Mouse (Mus musculus): ENCODE results near the gene Gm3127. TPM values are rescaled to one million over a fixed set of nuclear protein-coding genes. Genes with fewer than 3 reads are reported as not detected.
"Not testable (repeated sequence)": the region's sequence is repeated elsewhere in the genome, so short reads cannot be mapped to it uniquely, and the experiment has no call there.

The Gm3127 gene
- not detected in 2 replicates for polyA plus RNA-seq (2015; fragmentation: Nextera tagmentation; extraction: Ambion mirVana)

DNA sequence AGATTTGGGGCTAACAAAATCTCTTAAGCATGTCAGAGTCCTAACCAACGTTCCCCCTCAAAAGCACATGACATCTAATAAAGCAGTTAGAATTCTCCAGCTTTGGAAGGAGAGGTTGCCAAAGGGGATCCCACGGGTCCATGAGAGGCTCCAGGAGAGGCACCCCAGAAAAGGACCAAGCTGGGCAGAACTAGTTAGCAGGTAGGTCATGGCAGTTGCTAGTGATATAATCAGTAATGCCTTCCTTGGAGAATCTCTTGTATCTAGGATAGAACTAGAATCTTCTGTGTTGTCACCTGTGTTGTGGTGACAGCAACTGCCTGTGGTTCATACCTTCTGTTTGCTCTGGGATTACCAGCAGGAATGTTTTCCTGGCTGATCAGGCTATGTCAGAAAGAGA, at the start of gene Gm3127:
Gm3127 (plus strand) TSS at position 301 of the 400 bp plus-strand sequence.
- H3K36me3 ChIP-seq (ENCODE audit: insufficient read depth, low read length); H3K27ac ChIP-seq (ENCODE audit: low read length); H3K9ac ChIP-seq (replicated peaks; ENCODE audit: low read depth); H3K4me2 ChIP-seq (replicated peaks; ENCODE audit: low read depth, low read length); H3K27me3 ChIP-seq (replicated peaks; ENCODE audit: insufficient read depth, low read length); DNase-seq (ENCODE audit: low spot score); H3K9me3 ChIP-seq (ENCODE audit: low read length); ATAC-seq; H3K4me1 ChIP-seq (ENCODE audit: insufficient read depth, low read depth, low read length); H3K4me3 ChIP-seq (ENCODE audit: low read depth, low read length): not testable (repeated sequence)
- WGBS, result no CpG with 5 or more reads among the region's 2 CpGs

DNA sequence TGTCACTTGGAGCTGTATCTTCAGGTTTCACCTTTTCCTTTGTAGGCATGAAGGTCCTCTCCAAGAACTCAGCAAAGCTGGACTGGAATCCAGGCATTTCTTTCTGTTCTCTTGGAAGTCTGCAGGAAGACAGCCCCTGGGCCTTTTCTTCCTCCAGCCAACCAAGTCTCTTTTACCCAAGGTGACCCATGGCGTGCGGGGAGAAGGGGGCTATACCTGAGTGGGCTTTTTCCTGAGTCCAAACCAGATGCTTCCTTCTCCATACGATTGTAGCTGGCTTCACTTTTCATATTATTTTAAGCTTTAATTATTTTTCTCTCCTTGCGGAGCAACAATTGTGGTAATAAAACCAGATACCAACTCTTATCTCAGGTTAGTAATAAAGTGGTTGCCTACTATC, 23.2 kb upstream of the Gm3127 start:
- not testable (repeated sequence) for H3K27me3 ChIP-seq (replicated peaks; ENCODE audit: insufficient read depth, low read length); H3K9me3 ChIP-seq (ENCODE audit: low read length); ATAC-seq; DNase-seq (ENCODE audit: low spot score); H3K9ac ChIP-seq (replicated peaks; ENCODE audit: low read depth); H3K27ac ChIP-seq (ENCODE audit: low read length); H3K4me3 ChIP-seq (ENCODE audit: low read depth, low read length); H3K4me2 ChIP-seq (replicated peaks; ENCODE audit: low read depth, low read length); H3K4me1 ChIP-seq (ENCODE audit: insufficient read depth, low read depth, low read length); H3K36me3 ChIP-seq (ENCODE audit: insufficient read depth, low read length)
- 86% methylated on average over 4 of the region's 4 CpGs for WGBS

DNA sequence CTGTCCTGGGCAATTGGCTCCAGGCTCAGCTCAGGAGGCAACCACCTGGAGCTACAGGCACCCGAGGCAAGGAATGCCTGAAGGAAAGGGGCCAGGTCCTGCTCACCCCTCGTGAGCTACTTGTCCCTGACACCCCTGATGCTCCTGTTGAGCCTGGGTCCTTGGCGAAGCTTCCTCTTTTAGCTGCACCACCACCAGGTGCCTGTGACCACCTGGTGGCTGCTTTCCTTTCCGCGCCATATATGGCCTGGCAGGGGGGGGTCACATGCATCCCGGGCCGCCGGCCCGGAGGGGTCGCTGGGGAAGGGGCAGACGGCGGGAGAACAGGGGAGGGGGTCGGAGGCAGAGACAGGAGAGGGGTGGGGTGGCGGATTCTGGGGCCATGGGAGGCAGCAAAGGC, 17.2 kb downstream of the Gm3127 start:
- not testable (repeated sequence) for ATAC-seq; H3K4me1 ChIP-seq (ENCODE audit: insufficient read depth, low read depth, low read length); H3K9me3 ChIP-seq (ENCODE audit: low read length); H3K9ac ChIP-seq (replicated peaks; ENCODE audit: low read depth); H3K4me3 ChIP-seq (ENCODE audit: low read depth, low read length); DNase-seq (ENCODE audit: low spot score); H3K27me3 ChIP-seq (replicated peaks; ENCODE audit: insufficient read depth, low read length); H3K36me3 ChIP-seq (ENCODE audit: insufficient read depth, low read length); H3K27ac ChIP-seq (ENCODE audit: low read length)
- 16% methylated on average over 9 of the region's 14 CpGs for WGBS
- H3K4me2 ChIP-seq (replicated peaks; ENCODE audit: low read depth, low read length), result peak overlapping the region; percentile 27; the same call in 1 of the 2 replicates

DNA sequence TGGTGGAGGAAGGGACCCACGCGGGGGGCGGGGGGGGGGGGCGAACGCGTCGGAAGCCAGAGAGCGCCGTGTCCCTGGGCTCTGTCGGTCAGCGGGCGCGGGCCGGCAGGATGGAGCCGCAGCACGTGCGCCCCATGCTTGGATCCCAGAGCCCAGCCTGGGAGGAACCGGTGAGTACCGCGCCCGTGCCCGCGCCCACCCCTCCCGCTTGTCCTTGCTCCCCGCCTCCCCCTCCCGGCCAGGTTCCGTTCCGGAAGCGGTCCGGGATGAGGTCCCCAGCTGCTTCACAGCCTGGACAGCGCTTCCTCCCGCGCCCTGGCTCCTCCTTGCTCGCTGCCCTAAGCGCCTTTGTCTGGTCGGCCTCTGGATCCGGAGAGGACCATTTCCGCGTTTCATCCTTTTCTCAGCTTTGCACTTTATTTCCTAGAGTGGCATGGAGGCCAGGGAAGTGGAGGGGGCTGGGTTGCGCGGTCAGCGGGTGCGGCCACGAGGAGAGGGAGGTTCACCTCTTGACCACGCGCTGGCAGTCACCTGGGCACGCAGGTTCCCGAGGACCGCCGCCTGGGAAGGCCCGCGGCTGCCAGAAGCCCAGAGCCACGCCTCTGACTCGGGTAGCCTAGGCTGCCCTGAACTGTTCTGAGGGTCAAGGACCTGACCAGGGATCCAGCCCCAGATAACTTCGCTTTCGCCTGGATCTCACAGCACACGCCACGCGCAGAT, 17.8 kb downstream of the Gm3127 start, which contains the start of gene Gm2974:
Gm2974 (plus strand) TSS at position 86 of the 720 bp plus-strand sequence.
- not testable (repeated sequence) for DNase-seq (ENCODE audit: low spot score); H3K4me3 ChIP-seq (ENCODE audit: low read depth, low read length)

GRCm38 (mm10) chr14:4183375-4183774, 18.5 kb downstream of the Gm3127 start:
- H3K27ac ChIP-seq (ENCODE audit: low read length); H3K9me3 ChIP-seq (ENCODE audit: low read length); ATAC-seq; H3K27me3 ChIP-seq (replicated peaks; ENCODE audit: insufficient read depth, low read length); H3K4me2 ChIP-seq (replicated peaks; ENCODE audit: low read depth, low read length); H3K4me3 ChIP-seq (ENCODE audit: low read depth, low read length); DNase-seq (ENCODE audit: low spot score); H3K4me1 ChIP-seq (ENCODE audit: insufficient read depth, low read depth, low read length); H3K9ac ChIP-seq (replicated peaks; ENCODE audit: low read depth); H3K36me3 ChIP-seq (ENCODE audit: insufficient read depth, low read length): not testable (repeated sequence)
- peak; percentile 32 for TF ChIP-seq CTCF (IDR thresholded peaks at IDR 0.05)
- 31% methylated on average over 4 of the region's 10 CpGs for WGBS

More for the DNA sequence above, 17.8 kb downstream of the Gm3127 start, which contains the start of gene Gm2974:
- peak within 1 kb of the TSS; percentile 27; the same call in 1 of the 2 replicates for H3K4me2 ChIP-seq (replicated peaks; ENCODE audit: low read depth, low read length)
- H3K4me1 ChIP-seq (ENCODE audit: insufficient read depth, low read depth, low read length); H3K9ac ChIP-seq (replicated peaks; ENCODE audit: low read depth); H3K9me3 ChIP-seq (ENCODE audit: low read length); ATAC-seq; H3K27ac ChIP-seq (ENCODE audit: low read length); H3K36me3 ChIP-seq (ENCODE audit: insufficient read depth, low read length); H3K27me3 ChIP-seq (replicated peaks; ENCODE audit: insufficient read depth, low read length): not testable (repeated sequence)
- 31% methylated on average over 18 of the region's 59 CpGs for WGBS

Other genes with a start within 250 kb of the Gm3127 start
- not detected in 2 replicates for gene Gm3029, start 233.3 kb upstream of the Gm3127 start, polyA plus RNA-seq (2015; fragmentation: Nextera tagmentation; extraction: Ambion mirVana)
- 0.27 TPM in 1 of 2 replicates, not detected in the other for gene Gm3095, start 201.5 kb upstream of the Gm3127 start, polyA plus RNA-seq (2015; fragmentation: Nextera tagmentation; extraction: Ambion mirVana)
- not detected in 2 replicates for gene Gm3099, start 166.6 kb upstream of the Gm3127 start, polyA plus RNA-seq (2015; fragmentation: Nextera tagmentation; extraction: Ambion mirVana)
- not detected in 2 replicates for gene Gm5796, start 141.1 kb upstream of the Gm3127 start, polyA plus RNA-seq (2015; fragmentation: Nextera tagmentation; extraction: Ambion mirVana)
- gene Gm3115, start 80.9 kb upstream of the Gm3127 start, polyA plus RNA-seq (2015; fragmentation: Nextera tagmentation; extraction: Ambion mirVana), result not detected in 2 replicates
- 0.07 and 0.38 TPM in 2 replicates for gene Gm8108, start 54.5 kb upstream of the Gm3127 start, polyA plus RNA-seq (2015; fragmentation: Nextera tagmentation; extraction: Ambion mirVana)
- gene Gm2974, start 17.5 kb downstream of the Gm3127 start, polyA plus RNA-seq (2015; fragmentation: Nextera tagmentation; extraction: Ambion mirVana), result 0.07 TPM in 1 of 2 replicates, not detected in the other
- not detected in 2 replicates for gene Gm3138, start 84.6 kb downstream of the Gm3127 start, polyA plus RNA-seq (2015; fragmentation: Nextera tagmentation; extraction: Ambion mirVana)
- not detected in 2 replicates for gene Gm3149, start 152.3 kb downstream of the Gm3127 start, polyA plus RNA-seq (2015; fragmentation: Nextera tagmentation; extraction: Ambion mirVana)
- 0.12 TPM in 1 of 2 replicates, not detected in the other for gene 2610042L04Rik, start 169.7 kb downstream of the Gm3127 start, polyA plus RNA-seq (2015; fragmentation: Nextera tagmentation; extraction: Ambion mirVana)
- not detected in 2 replicates for gene Gm3159, start 232.5 kb downstream of the Gm3127 start, polyA plus RNA-seq (2015; fragmentation: Nextera tagmentation; extraction: Ambion mirVana)